In the genomic region with DNA sequence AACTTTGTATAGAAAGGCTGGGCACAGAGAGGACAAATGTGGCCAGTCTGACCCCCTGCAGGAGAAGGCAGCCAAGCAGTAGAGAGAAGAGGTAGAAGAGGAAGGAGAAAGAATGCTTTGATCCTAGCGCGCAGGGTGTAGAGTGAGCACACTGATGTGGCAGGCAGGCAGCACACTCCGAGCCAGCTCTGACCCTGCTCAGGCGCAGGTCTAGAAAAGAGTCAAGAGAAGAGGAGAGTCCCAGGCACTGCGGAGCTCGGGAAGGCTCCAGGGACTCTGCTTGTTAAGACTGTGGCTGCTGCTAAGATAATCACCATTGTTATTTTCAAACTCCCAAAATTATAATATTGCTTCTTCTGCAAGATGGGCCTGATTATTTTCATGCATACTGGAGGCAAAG, we compare ENCODE assay signal across 13 mouse cellular contexts.
DNase-seq lines count a peak whose midpoint lies in the region; ATAC-seq lines count a peak whose summit lies in the region.
"Had no signal": no experiment of that assay in that cellular context is flagged by ENCODE, and none has a peak within 500 bp of the region (broad histone marks: within the 10 kb centered on the region; RNA-seq: fewer than 3 reads in every experiment).

No protein-coding gene starts in this region.

- 5% methylated on average over 6 of the region's 6 CpGs for WGBS in heart, embryonic 13.5 days
- WGBS in lung, embryonic 15.5 days, result 18% methylated on average over 6 of the region's 6 CpGs
- 7% methylated on average over 6 of the region's 6 CpGs for WGBS in embryonic facial prominence, embryonic 12.5 days

- intact Hi-C loops in heart, postnatal 10 days (cut with DNase I), result no loop called here

- H3K4me1 ChIP-seq in heart, embryonic 13.5 days, result peaks cover 35% of the 10 kb centered on the region
- H3K4me1 ChIP-seq in lung, embryonic 15.5 days, result peaks cover 23% of the 10 kb centered on the region; the same call in 1 of the 2 replicates
- H3K4me1 ChIP-seq in embryonic facial prominence, embryonic 12.5 days, result peaks cover 35% of the 10 kb centered on the region

- no peak overlapping the region for H3K4me2 ChIP-seq in heart, embryonic 13.5 days
- no peak overlapping the region for H3K4me2 ChIP-seq in lung, embryonic 15.5 days
- no peak overlapping the region for H3K4me2 ChIP-seq in embryonic facial prominence, embryonic 12.5 days (replicated peaks)
- H3K4me2 ChIP-seq: forebrain, embryonic 13.5 days had no signal

- no peaks in the 10 kb centered on the region for H3K9me3 ChIP-seq in heart, embryonic 13.5 days
- no peaks in the 10 kb centered on the region for H3K9me3 ChIP-seq in lung, embryonic 15.5 days
- no peaks in the 10 kb centered on the region for H3K9me3 ChIP-seq in embryonic facial prominence, embryonic 12.5 days
- H3K9me3 ChIP-seq: forebrain, embryonic 13.5 days had no signal

- 0 out of 2 replicates have a peak overlapping the region, but pooled peaks have one; percentile 5 for H3K27ac ChIP-seq in heart, embryonic 13.5 days (replicated peaks)
- no peak overlapping the region for H3K27ac ChIP-seq in lung, embryonic 15.5 days
- no peak overlapping the region for H3K27ac ChIP-seq in embryonic facial prominence, embryonic 12.5 days
- H3K27ac ChIP-seq: forebrain, embryonic 13.5 days; stomach, postnatal 0 days had no signal

- no peak for DNase-seq in heart, postnatal 10 days
- DNase-seq in lung, adult 18-20 months, result no peak
- DNase-seq in embryo, embryonic 10 days (ENCODE audit: low spot score), result peak; percentile 76
- no peak for DNase-seq in urinary bladder, postnatal 36 days (ENCODE audit: low spot score in 2 of 2)
- DNase-seq in layer of hippocampus, adult 18-20 months (ENCODE audit: low spot score in 2 of 2), result no peak
- DNase-seq: gastrocnemius, postnatal 25 days; liver, postnatal 0 days had no signal

- no peaks in the 10 kb centered on the region for H3K36me3 ChIP-seq in heart, embryonic 13.5 days
- no peaks in the 10 kb centered on the region for H3K36me3 ChIP-seq in lung, embryonic 15.5 days
- H3K36me3 ChIP-seq in embryonic facial prominence, embryonic 12.5 days, result no peaks in the 10 kb centered on the region

- no peak overlapping the region for H3K4me3 ChIP-seq in heart, embryonic 13.5 days
- H3K4me3 ChIP-seq in lung, embryonic 15.5 days, result no peak overlapping the region
- H3K4me3 ChIP-seq in embryonic facial prominence, embryonic 12.5 days, result no peak overlapping the region
- H3K4me3 ChIP-seq: forebrain, embryonic 13.5 days had no signal

- H3K27me3 ChIP-seq in heart, embryonic 13.5 days (replicated peaks), result no peaks in the 10 kb centered on the region
- no peaks in the 10 kb centered on the region for H3K27me3 ChIP-seq in lung, embryonic 15.5 days
- no peaks in the 10 kb centered on the region for H3K27me3 ChIP-seq in embryonic facial prominence, embryonic 12.5 days
- H3K27me3 ChIP-seq: forebrain, embryonic 13.5 days had no signal

- no peak overlapping the region for H3K9ac ChIP-seq in heart, embryonic 13.5 days
- no peak overlapping the region for H3K9ac ChIP-seq in lung, embryonic 15.5 days
- no peak overlapping the region for H3K9ac ChIP-seq in embryonic facial prominence, embryonic 12.5 days
- H3K9ac ChIP-seq: forebrain, embryonic 13.5 days; liver, postnatal 0 days had no signal

- no peak; the same call in 1 of the 2 replicates for ATAC-seq in heart, embryonic 13.5 days (ENCODE audit: extremely low read depth, insufficient number of reproducible peaks, low FRiP score, low TSS enrichment)
- ATAC-seq in lung, embryonic 15.5 days (ENCODE audit: borderline replicate concordance, extremely low read depth, low FRiP score, low TSS enrichment), result peak; percentile 27; the same call in 1 of the 2 replicates
- 0 out of 2 replicates have a peak, but pooled peaks have one; percentile 54 for ATAC-seq in embryonic facial prominence, embryonic 12.5 days (ENCODE audit: insufficient number of reproducible peaks, insufficient read depth, low FRiP score, low TSS enrichment)
- ATAC-seq: CD4-positive, CD25-positive, alpha-beta regulatory T cell, adult 4 months; forebrain, embryonic 13.5 days; liver, postnatal 0 days had no signal
